In the genomic region with DNA sequence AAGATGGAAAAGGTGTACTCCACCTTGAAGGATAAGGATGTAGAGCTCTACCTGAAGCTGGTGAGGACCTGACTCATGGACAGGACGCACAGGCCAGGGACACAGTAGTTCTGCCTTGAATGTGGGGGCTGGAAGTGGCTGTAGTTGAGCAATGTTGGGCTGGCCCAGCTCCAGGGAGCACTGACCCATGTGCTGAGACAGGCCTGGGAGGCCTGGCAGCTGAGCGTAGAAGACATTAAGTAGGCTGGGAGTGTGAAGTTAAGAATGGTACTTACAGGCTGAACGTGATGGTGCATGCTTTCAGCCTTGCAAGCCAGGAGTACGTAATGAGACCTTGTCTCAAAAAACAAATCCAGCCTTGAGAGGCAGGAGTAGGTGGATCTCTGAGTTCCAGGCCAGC, we compare ENCODE assay signal across 12 mouse cellular contexts. TPM values are rescaled to one million over a fixed set of nuclear protein-coding genes. Genes with fewer than 3 reads are reported as not detected.
DNase-seq lines count a peak whose midpoint lies in the region; ATAC-seq and TF ChIP-seq lines count a peak whose summit lies in the region.
"Had no signal": no experiment of that assay in that cellular context is flagged by ENCODE, and none has a peak within 500 bp of the region (broad histone marks: within the 10 kb centered on the region; RNA-seq: fewer than 3 reads in every experiment).

No protein-coding gene starts in this region.

- no peak for TF ChIP-seq POLR2A in lung, adult 2 months (IDR thresholded peaks at IDR 0.05; ENCODE audit: borderline replicate concordance, extremely low read depth, low read depth, low read length)

- no peaks in the 10 kb centered on the region for H3K9me3 ChIP-seq in kidney, embryonic 15.5 days (replicated peaks)
- no peaks in the 10 kb centered on the region for H3K9me3 ChIP-seq in forebrain, embryonic 10.5 days
- H3K9me3 ChIP-seq: forebrain, embryonic 12.5 days; liver, embryonic 15.5 days had no signal

- 81% methylated on average over 4 of the region's 4 CpGs for WGBS in kidney, embryonic 15.5 days
- 61% methylated on average over 4 of the region's 4 CpGs for WGBS in lung, adult 2 months
- 96% methylated on average over 4 of the region's 4 CpGs for WGBS in forebrain, embryonic 10.5 days

- H3K4me2 ChIP-seq in kidney, embryonic 15.5 days, result no peak overlapping the region
- H3K4me2 ChIP-seq: forebrain, embryonic 12.5 days; liver, embryonic 15.5 days had no signal

- no peaks in the 10 kb centered on the region for H3K27me3 ChIP-seq in kidney, embryonic 15.5 days
- no peaks in the 10 kb centered on the region for H3K27me3 ChIP-seq in forebrain, embryonic 10.5 days (ENCODE audit: poor library complexity, severe bottlenecking)
- H3K27me3 ChIP-seq: forebrain, embryonic 12.5 days; liver, embryonic 15.5 days had no signal

- H3K27ac ChIP-seq in kidney, embryonic 15.5 days, result no peak overlapping the region
- peak overlapping the region; percentile 55 for H3K27ac ChIP-seq in brown adipose tissue, adult 24 weeks (replicated peaks; ENCODE audit: low read depth, low read length)
- no peak overlapping the region for H3K27ac ChIP-seq in forebrain, embryonic 10.5 days
- H3K27ac ChIP-seq: forebrain, embryonic 12.5 days; liver, embryonic 15.5 days had no signal

- no peak overlapping the region for H3K4me3 ChIP-seq in kidney, embryonic 15.5 days (replicated peaks)
- no peak overlapping the region for H3K4me3 ChIP-seq in brown adipose tissue, adult 24 weeks (ENCODE audit: insufficient read depth, low read depth, low read length)
- H3K4me3 ChIP-seq in lung, adult 2 months (replicated peaks; ENCODE audit: extremely low read depth, low read depth, low read length), result no peak overlapping the region
- H3K4me3 ChIP-seq in forebrain, embryonic 10.5 days, result no peak overlapping the region
- H3K4me3 ChIP-seq: forebrain, embryonic 12.5 days; liver, embryonic 15.5 days had no signal

- no peak overlapping the region for H3K9ac ChIP-seq in kidney, embryonic 15.5 days
- H3K9ac ChIP-seq: forebrain, embryonic 12.5 days; liver, embryonic 15.5 days had no signal

- peaks cover 94% of the 10 kb centered on the region for H3K36me3 ChIP-seq in kidney, embryonic 15.5 days
- peaks cover 97% of the 10 kb centered on the region for H3K36me3 ChIP-seq in forebrain, embryonic 10.5 days (replicated peaks)

- ATAC-seq in kidney, embryonic 15.5 days (replicated peaks; ENCODE audit: low FRiP score), result no peak
- ATAC-seq: CD4-positive, CD25-positive, alpha-beta regulatory T cell, adult 4 months; inflammation-experienced regulatory T-cells, adult 6 months had no signal

- no peaks in the 10 kb centered on the region for H3K4me1 ChIP-seq in kidney, embryonic 15.5 days
- peaks cover 8% of the 10 kb centered on the region; the same call in 1 of the 2 replicates for H3K4me1 ChIP-seq in brown adipose tissue, adult 24 weeks (ENCODE audit: control insufficient read depth, insufficient read depth, insufficient read length, low read length)
- no peaks in the 10 kb centered on the region for H3K4me1 ChIP-seq in lung, adult 2 months (ENCODE audit: control insufficient read depth, insufficient read depth, low read length)
- H3K4me1 ChIP-seq in forebrain, embryonic 10.5 days, result peaks cover 9% of the 10 kb centered on the region; the same call in 1 of the 2 replicates
- H3K4me1 ChIP-seq: forebrain, embryonic 12.5 days had no signal

- no peak for TF ChIP-seq CTCF in lung, adult 2 months (IDR thresholded peaks at IDR 0.05; ENCODE audit: insufficient read depth, low read length)

- peak; percentile 91 for DNase-seq in kidney, adult 11 months
- peak; percentile 80 for DNase-seq in adipocyte (ENCODE audit: low spot score)
- DNase-seq in lung, adult 2 months, result peak; percentile 53
- no peak for DNase-seq in frontal cortex, adult 2 months (ENCODE audit: extremely low spot score in 1 of 2, low spot score in 1 of 2)
- DNase-seq in forebrain, embryonic 10.5 days (ENCODE audit: extremely low spot score, low spot score), result no peak
- no peak for DNase-seq in thymus, postnatal 0 days (ENCODE audit: low spot score)

RNA-seq across cellular contexts. Expression of gene Tbc1d13, which starts 13.9 kb away (rescaled TPM):
- polyA plus RNA-seq in kidney, embryonic 15.5 days (2015; fragmentation: Nextera tagmentation; extraction: Ambion mirVana), result 8.2 and 8.9 TPM in 2 replicates
- polyA plus RNA-seq in brown adipose tissue, adult 24 weeks (2012; ENCODE audit: insufficient read depth, insufficient read length, missing spikeins), result 28.8 and 38.6 TPM in 2 replicates
- polyA plus RNA-seq in lung, adult 2 months (2012; rRNA removed), result 43.3 and 56.6 TPM in 2 replicates
- 44.3 and 45.3 TPM in 2 replicates for polyA plus RNA-seq in frontal cortex, adult 2 months (2012; rRNA removed)
- 7.8 and 8.6 TPM in 2 replicates for polyA plus RNA-seq in forebrain, embryonic 10.5 days (2016; fragmentation: Nextera tagmentation; extraction: Ambion mirVana)
- 4.9 and 5.7 TPM in 2 replicates for polyA plus RNA-seq in thymus, postnatal 0 days (2015; fragmentation: Nextera tagmentation; extraction: Ambion mirVana)

RNA-seq across cellular contexts. Expression of gene Zer1, which starts 23.1 kb away (rescaled TPM):
- polyA plus RNA-seq in kidney, embryonic 15.5 days (2015; fragmentation: Nextera tagmentation; extraction: Ambion mirVana), result 7.2 and 8.6 TPM in 2 replicates
- 19.2 and 23.8 TPM in 2 replicates for polyA plus RNA-seq in brown adipose tissue, adult 24 weeks (2012; ENCODE audit: insufficient read depth, insufficient read length, missing spikeins)
- 52.0 and 56.6 TPM in 2 replicates for polyA plus RNA-seq in lung, adult 2 months (2012; rRNA removed)
- 146 and 169 TPM in 2 replicates for polyA plus RNA-seq in frontal cortex, adult 2 months (2012; rRNA removed)
- polyA plus RNA-seq in forebrain, embryonic 10.5 days (2016; fragmentation: Nextera tagmentation; extraction: Ambion mirVana), result 6.3 and 6.6 TPM in 2 replicates
- 5.6 and 9.6 TPM in 2 replicates for polyA plus RNA-seq in thymus, postnatal 0 days (2015; fragmentation: Nextera tagmentation; extraction: Ambion mirVana)

RNA-seq across cellular contexts. Expression of gene Endog, which starts 23.8 kb away (rescaled TPM):
- 19.8 and 20.8 TPM in 2 replicates for polyA plus RNA-seq in kidney, embryonic 15.5 days (2015; fragmentation: Nextera tagmentation; extraction: Ambion mirVana)
- 64.4 and 85.8 TPM in 2 replicates for polyA plus RNA-seq in brown adipose tissue, adult 24 weeks (2012; ENCODE audit: insufficient read depth, insufficient read length, missing spikeins)
- polyA plus RNA-seq in lung, adult 2 months (2012; rRNA removed), result 58.1 and 87.9 TPM in 2 replicates
- polyA plus RNA-seq in frontal cortex, adult 2 months (2012; rRNA removed), result 31.9 and 34.3 TPM in 2 replicates
- 17.1 and 17.9 TPM in 2 replicates for polyA plus RNA-seq in forebrain, embryonic 10.5 days (2016; fragmentation: Nextera tagmentation; extraction: Ambion mirVana)
- polyA plus RNA-seq in thymus, postnatal 0 days (2015; fragmentation: Nextera tagmentation; extraction: Ambion mirVana), result 22.6 and 23.5 TPM in 2 replicates

RNA-seq across cellular contexts. Expression of gene Spout1, which starts 30.8 kb away (rescaled TPM):
- polyA plus RNA-seq in kidney, embryonic 15.5 days (2015; fragmentation: Nextera tagmentation; extraction: Ambion mirVana), result 76.3 and 83.0 TPM in 2 replicates
- 11.0 and 12.7 TPM in 2 replicates for polyA plus RNA-seq in brown adipose tissue, adult 24 weeks (2012; ENCODE audit: insufficient read depth, insufficient read length, missing spikeins)
- 18.3 and 18.8 TPM in 2 replicates for polyA plus RNA-seq in lung, adult 2 months (2012; rRNA removed)
- polyA plus RNA-seq in frontal cortex, adult 2 months (2012; rRNA removed), result 55.7 and 56.5 TPM in 2 replicates
- polyA plus RNA-seq in forebrain, embryonic 10.5 days (2016; fragmentation: Nextera tagmentation; extraction: Ambion mirVana), result 92.5 and 96.1 TPM in 2 replicates
- polyA plus RNA-seq in thymus, postnatal 0 days (2015; fragmentation: Nextera tagmentation; extraction: Ambion mirVana), result 44.8 and 46.0 TPM in 2 replicates

RNA-seq across cellular contexts. Expression of gene Zdhhc12, which starts 54.0 kb away (rescaled TPM):
- polyA plus RNA-seq in kidney, embryonic 15.5 days (2015; fragmentation: Nextera tagmentation; extraction: Ambion mirVana), result 35.2 and 37.7 TPM in 2 replicates
- 3.8 and 5.7 TPM in 2 replicates for polyA plus RNA-seq in brown adipose tissue, adult 24 weeks (2012; ENCODE audit: insufficient read depth, insufficient read length, missing spikeins)
- polyA plus RNA-seq in lung, adult 2 months (2012; rRNA removed), result 63.0 and 65.3 TPM in 2 replicates
- 20.8 and 21.4 TPM in 2 replicates for polyA plus RNA-seq in frontal cortex, adult 2 months (2012; rRNA removed)
- polyA plus RNA-seq in forebrain, embryonic 10.5 days (2016; fragmentation: Nextera tagmentation; extraction: Ambion mirVana), result 34.2 and 35.4 TPM in 2 replicates
- polyA plus RNA-seq in thymus, postnatal 0 days (2015; fragmentation: Nextera tagmentation; extraction: Ambion mirVana), result 28.8 and 29.5 TPM in 2 replicates

Comparison
In these comparisons a context has a peak if more than half of its experiments do, and no peak if none do; other contexts are left out.
1. DNase-seq: peak in kidney, adult 11 months (single experiment), adipocyte (single experiment) and lung, adult 2 months (single experiment); none in frontal cortex, adult 2 months (0 of 2), forebrain, embryonic 10.5 days (single experiment) and thymus, postnatal 0 days (single experiment).